Mouse (Mus musculus) kidney, adult 2 months (tissue): ENCODE measurements around the gene Llph.
"Not testable (repeated sequence)": the region's sequence is repeated elsewhere in the genome, so short reads cannot be mapped to it uniquely, and the experiment has no call there.

Source experiments
- CTCF ChIP-seq: fragments of 200-500 bp; conservative IDR thresholded peaks from 2 replicates; pipeline ENCODE4 v1.5.1; 2011; ENCODE audit warnings: low read depth, mild to moderate bottlenecking, control low read depth, low read length, moderate library complexity, mixed read lengths; ENCODE audit not compliant: insufficient read depth, insufficient read length
- POLR2A ChIP-seq: fragments of 200-500 bp; IDR thresholded peaks from one replicate; pipeline ENCODE4 v1.6.1; 2011; ENCODE audit warnings: low read depth, low read length, control low read depth

DNA sequence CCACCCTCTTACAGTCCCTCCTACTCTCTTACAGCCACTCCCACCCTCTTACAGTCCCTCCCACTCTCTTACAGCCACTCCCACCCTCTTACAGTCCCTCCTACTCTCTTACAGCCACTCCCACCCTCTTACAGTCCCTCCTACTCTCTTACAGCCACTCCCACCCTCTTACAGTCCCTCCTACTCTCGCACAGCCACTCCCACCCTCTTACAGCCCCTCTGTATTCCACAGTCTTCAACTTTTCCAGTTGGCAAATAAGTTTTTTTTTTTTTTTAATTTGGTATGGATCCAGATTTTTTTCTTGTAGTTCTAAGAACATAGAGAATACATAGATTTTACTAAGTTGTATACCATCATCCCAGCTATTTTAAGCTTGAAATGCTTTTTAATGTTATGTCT is 9.8 kb upstream of the Llph start:
- TF ChIP-seq CTCF, POLR2A: not testable (repeated sequence)
